Mouse (Mus musculus): ENCODE data around the gene Rabgap1l.

DNA sequence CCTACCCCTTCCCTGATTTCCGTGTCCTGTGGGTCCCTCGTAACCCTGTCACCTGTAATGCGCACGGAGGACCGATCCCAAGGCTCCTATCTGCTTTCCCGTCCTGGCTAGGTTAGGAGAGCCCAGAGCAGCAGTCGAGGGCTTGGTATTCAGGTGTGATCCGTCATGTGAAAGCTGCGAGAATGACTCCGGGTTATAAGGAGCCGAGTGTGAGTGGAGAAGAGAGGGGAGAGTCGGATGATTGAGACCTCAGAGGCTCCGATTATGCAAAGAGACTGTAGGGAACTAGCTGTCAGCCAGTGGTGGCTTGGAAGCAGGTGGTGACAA is 597.7 kb downstream of the Rabgap1l start:
- TF ChIP-seq CTCF (IDR thresholded peaks at IDR 0.05) (no peak), EP300 (IDR thresholded peaks at IDR 0.05) (no peak)
